Mouse (Mus musculus): Measurements from ENCODE around the gene Lsm14a.

DNA sequence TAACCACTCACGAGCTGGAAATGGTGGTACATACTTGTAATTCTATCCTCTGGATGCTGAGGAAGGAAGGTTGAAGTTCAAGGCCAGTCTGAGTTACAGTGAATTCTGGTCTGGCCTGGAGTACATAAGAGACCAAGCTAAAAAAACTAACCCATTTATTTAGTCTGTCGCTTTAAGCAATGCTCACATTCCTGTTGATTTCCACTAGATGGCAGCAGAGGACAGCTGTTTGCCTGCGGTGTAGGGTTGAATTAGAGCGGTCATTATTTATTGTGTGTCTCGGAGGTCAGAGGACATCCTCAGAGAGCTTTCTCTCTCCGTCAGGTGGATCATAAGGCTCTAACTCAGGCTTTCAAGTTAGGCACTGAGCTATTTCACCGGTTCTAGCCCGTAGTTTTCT lies 14.4 kb upstream of the Lsm14a start:
- TF ChIP-seq CTCF (conservative IDR thresholded peaks at IDR 0.05 in 1 of 2, IDR thresholded peaks at IDR 0.05 in 1 of 2; ENCODE audit: low read depth in 2 of 2, low read length in 2 of 2): peak; percentile 74 to 96
- TF ChIP-seq EP300 (IDR thresholded peaks at IDR 0.05; ENCODE audit: low read length): no peak
- TF ChIP-seq RCOR1 (conservative IDR thresholded peaks at IDR 0.05; ENCODE audit: low read depth, low read length): no peak
- no peak for TF ChIP-seq POLR2A (IDR thresholded peaks at IDR 0.05; ENCODE audit: low read depth, low read length)
- TF ChIP-seq BHLHE40 (IDR thresholded peaks at IDR 0.05; ENCODE audit: low read depth, low read length): no peak
- no peak for TF ChIP-seq MAX (IDR thresholded peaks at IDR 0.05; ENCODE audit: low read length)
- no peak for TF ChIP-seq MAFK (IDR thresholded peaks at IDR 0.05; ENCODE audit: insufficient replicate concordance, low read length)
- no peak for TF ChIP-seq CHD2 (IDR thresholded peaks at IDR 0.05; ENCODE audit: low read length)
- TF ChIP-seq E2F4 (IDR thresholded peaks at IDR 0.05; ENCODE audit: insufficient replicate concordance, low read depth, low read length): no peak
- peak; percentile 57 for TF ChIP-seq ZC3H11A (IDR thresholded peaks at IDR 0.05; ENCODE audit: low read depth, low read length)
- TF ChIP-seq ZMIZ1 (IDR thresholded peaks at IDR 0.05; ENCODE audit: low read depth, low read length): no peak
- no peak for TF ChIP-seq ETS1 (conservative IDR thresholded peaks at IDR 0.05; ENCODE audit: low read depth, low read length)

Data from CH12.LX (cell line).